Mouse (Mus musculus): ENCODE results near the gene Ugt1a9. TPM values are rescaled to one million over a fixed set of nuclear protein-coding genes. Genes with fewer than 3 reads are reported as not detected.

Gene Ugt1a9
- total RNA-seq, 2 experiments from 2014 or later: not detected

DNA sequence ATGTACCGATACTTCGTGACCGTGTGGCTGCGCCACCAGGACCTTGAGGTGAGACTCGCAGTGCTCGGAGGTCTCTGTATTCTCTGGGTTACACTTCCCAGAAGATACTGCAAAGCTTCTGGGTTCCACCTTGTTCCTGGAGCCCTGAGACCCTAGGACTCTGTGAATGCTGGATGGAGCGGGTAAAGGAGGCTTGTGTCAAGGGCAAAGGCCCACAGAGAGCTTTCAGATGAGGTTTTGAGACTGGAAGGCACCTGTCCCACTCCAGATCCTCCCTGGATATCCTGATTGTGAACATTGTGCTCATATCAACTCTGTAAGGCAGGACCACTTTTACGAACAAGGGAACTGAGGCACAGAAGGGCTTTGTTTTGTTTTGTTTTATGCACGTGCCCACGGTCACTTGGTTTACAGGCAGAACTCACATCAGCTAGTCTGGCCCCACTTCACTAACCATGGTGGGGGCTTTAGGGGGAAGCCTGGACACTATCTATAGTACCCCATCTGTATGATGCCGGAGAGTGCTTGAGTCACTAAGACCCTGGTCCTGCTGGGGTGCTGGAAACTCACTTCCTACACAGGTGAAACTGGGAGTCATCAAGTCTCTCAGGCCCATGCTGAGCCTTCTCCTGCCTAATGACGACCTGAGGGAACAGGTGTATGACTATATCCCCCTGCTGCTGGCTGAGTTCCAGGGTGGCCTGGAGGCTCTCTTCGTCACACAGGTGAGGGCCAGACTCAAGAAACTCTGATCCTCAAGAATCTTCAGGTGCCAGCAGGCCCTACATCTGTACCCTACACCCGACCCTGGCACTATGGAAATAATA, 163.0 kb downstream of the Ugt1a9 start:
- intact Hi-C loops (cut with DNase I): no loop called here
- DNase-seq: no peak

DNA sequence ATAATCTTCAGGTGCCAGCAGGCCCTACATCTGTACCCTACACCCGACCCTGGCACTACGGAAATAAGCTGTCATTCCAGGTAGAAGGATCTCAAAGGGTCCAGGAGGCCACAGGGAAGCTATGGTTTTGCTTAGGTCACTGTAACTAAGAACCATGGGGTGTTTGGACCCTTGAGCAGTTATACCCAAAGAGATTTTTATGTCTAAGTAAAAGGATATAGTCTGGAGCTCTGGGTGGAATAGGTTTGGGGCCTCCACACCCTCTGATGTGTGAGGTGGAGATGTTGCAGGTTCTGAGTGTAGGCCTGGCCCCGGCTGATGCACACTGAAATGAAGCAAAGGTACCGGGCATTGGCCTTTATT, 163.6 kb downstream of the Ugt1a9 start:
- intact Hi-C loops (cut with DNase I): no loop called here
- DNase-seq: no peak

DNA sequence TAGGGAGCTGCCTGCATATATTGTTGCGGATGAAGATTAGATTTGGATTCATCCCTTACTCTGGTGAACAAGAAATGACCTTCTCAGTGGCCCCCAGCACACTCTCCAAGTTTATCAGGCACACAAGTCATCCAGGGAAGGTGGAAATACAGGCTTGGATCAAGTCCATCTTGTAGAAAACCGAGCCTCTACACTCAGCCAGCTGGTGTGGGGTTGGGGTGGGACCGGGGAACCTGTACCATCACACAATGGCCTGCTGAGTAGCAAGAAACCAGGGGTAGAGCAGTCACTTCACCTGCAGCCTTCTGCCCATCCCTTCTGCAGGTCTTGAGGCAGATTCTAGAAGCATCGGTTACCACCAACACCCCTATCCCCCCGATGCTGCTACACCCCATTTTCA, 164.0 kb downstream of the Ugt1a9 start:
- intact Hi-C loops (cut with DNase I): no loop called here
- no peak for DNase-seq

DNA sequence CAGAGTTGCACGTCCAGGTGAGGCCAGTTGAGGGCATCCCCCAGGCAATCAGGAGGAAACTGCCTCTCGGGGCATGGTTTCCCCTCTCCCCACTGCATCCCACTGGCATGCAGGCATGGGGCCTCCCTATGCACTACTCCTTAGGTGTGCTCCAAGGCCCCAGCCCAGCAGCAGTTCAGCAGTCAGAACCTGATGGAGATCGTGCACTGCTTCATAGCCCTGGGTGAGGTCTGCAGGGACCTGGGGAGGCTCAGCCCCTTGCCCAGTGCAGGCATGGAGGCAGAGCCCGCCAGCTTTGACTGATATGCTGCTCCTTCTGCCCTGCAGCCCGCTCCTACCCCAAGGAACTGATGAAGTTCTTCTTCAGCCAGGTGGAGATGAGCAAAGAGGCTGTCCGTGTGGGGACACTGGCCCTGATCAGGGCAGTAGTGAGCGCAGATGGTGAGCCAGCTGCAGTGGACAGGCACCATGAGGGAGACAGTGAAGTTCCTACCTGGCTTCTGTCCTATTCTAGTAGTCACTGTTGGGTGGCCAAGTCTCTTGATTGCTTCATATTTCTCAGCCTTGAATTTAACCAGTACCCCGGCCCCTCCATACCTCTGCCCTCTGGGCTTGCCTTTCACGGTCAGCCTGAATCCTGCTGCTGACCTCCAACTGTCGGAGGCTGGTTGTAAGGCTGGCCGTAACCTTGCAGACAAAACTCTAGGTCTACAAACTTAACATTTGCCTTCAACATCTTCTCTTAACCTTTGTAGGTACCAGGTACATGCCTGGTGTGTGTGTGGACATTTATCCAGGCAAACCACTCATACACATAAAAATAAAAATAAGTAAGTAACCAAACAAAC, 164.7 kb downstream of the Ugt1a9 start:
- no peak for DNase-seq
- intact Hi-C loops (cut with DNase I): no loop called here

DNA sequence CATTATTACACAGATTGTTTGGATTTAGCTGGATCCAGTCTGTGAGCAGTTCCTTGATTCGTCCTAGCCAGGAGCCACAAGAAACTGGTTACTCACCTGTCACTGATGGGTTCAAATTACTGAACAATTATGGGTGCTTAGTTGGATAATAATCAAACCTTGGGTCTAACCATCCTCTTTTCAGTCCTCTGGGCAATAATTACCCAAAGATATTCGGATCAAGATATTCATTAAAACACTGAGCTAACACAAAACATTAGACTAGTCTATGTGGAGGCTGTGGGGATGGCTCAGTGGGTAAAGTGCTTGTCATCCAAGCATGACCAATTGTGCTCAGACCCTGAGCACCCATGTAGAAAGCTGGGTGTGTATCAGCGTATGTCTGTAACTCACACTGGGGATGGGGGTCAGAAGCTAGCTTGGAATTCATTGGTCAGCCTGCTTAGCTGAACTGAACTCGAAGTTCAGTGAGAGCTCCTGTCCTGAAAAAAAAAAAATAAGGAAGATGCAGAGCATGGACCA, 165.4 kb downstream of the Ugt1a9 start:
- DNase-seq: no peak
- intact Hi-C loops (cut with DNase I): no loop called here

DNA sequence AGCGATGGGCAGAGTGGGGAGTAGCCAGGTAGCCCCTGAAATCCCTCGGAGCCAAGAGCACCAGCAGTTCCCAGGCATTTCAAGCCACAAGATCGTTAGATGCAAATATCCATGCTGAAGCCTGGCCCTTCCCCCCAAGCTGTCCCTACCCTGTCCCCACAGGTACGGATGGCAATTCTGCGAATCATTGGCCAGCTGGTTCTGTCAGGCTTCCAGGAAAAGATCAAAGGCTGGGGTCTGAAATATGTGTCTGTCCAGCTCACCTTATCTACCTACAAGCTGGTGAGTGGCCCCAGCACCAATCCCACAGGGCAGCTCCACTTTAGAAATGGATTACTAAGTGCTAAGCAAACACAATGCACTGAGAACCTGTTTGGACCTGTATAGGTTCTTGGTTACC, 166.7 kb downstream of the Ugt1a9 start:
- intact Hi-C loops (cut with DNase I): no loop called here
- no peak for DNase-seq

DNA sequence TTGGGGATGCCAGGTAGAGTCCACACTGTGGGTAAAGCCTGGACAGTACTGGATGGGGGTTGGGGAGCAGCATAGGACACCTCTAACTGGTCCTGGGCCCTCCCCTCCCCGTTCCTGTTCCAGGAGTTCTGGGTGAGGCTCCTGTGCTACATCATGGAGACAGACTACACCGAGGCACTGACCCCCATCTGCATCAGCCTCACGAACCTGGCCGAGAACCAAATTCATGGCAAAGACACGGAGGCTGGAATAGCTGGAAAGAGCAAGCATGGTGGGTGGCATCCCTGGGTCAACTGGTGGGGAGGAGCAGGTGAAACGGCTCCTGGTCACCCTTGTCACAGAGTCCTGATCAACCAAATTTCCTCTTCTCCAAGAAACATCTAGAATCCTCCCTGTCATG, 168.2 kb downstream of the Ugt1a9 start:
- no peak for DNase-seq
- intact Hi-C loops (cut with DNase I): no loop called here

DNA sequence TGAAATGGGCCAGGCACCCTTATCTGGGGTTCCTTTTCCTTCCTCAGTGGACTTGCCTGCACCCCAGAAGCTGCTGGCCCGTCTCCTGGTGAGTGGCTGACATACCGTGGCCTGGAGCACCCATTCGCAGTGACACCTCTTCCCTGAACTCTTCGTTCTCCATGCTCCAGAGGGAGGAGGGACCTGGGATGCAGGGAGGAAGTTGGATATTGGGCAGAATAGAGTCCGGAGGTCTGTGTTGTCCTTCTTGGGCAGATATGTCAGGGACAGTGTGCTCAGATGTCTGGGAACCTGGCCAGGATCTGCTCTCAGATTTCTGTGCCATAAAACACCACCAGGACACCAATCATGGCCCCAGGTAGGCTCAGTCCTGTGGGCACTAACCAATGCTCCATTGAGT, 169.5 kb downstream of the Ugt1a9 start:
- intact Hi-C loops (cut with DNase I): no loop called here
- no peak for DNase-seq

DNA sequence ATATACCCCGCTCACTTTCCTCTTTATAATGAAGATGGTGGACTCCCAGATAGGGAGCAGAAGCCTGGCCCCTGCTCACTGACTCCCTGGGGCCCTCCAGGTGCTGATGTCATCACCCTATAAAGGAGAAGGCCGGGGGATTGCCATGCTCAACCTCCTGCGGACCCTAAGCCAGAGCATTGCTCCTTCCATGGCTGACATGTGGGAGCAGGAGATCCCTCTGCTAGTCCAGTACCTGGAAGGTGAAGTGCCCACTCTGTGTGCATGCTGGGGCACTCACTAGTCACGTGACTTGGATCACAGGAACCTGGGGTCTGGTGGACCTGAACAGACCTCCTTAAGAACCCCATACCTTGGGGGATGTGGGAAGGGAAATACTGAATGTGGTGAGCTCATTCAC, 170.0 kb downstream of the Ugt1a9 start:
- DNase-seq: no peak
- intact Hi-C loops (cut with DNase I): no loop called here

DNA sequence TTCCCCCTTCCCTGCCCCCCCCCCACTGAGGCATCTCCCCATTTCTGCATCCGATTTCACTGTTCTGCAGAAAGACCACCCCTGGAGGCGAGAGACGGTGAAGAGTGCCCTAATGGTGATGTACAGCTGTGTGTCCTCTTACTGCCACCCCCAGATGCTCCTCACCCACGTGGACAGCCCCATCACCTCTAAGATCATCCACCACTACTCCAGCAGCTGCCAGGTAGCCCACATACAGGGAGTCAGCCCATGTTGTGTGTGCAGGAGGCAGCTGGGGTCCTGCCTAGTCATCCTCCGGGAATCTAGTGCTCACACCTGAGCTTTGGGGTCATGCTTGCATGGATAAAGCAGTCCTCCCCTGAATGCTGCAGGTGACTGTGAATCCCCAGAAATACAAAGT, 173.3 kb downstream of the Ugt1a9 start:
- intact Hi-C loops (cut with DNase I): no loop called here
- DNase-seq: no peak

DNA sequence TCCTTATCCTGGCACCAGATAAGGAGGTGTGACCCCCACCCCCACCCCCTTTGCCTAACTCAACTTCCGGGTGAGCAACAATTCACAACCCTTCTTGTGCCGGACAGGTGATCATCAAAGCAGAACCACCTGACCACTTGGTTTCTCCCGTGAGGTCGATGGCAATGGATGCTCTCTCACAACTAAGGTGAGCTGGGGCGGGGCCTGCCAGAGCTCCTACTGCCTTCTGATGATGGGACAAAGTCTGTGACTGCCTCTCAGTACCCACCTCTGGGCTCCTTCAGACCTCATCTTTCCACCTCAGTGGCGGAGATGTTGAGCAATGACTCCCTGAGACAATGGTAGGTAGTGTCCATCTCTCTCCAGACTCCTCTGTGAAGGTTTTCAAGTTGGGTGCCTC, 175.3 kb downstream of the Ugt1a9 start:
- no peak for DNase-seq
- intact Hi-C loops (cut with DNase I): no loop called here

DNA sequence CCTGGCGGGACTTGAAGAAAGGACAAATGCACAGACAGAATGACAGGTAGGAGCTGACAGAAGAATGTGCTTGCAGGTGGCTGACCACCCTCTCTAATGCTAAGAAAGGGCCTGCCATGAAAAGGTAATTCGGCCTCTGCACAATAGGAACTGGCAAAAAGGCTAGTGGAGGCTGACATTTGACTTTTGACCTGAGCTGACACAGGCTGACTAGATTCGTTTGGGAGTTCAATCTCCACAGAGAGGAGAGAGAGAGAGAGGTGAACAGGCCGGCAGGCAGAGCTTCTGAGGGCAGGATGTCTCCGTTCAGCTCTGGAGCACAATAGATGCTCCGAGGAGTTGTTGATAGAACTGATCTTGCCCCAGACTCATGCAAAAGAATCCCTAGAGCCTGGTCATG, 175.8 kb downstream of the Ugt1a9 start:
- intact Hi-C loops (cut with DNase I): no loop called here
- DNase-seq: no peak

DNA sequence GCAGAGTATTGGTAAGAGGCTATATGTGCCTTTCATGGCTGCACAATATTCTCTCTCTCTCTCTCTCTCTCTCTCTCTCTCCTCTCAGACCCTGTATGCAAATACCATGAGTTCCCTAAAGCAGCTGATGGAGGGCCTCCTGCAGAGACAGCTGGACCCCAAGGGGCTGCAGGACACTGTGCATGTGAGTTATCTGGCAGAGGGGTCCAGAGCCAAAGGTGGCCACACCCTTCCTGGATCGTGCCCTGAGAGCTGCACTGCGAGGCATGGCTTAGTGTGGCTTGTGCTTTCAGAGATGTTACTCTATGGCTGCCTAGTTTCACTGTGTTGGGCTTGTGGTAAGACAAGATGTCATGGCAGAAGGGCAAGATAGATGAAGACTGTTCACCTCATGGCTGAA, 177.1 kb downstream of the Ugt1a9 start:
- DNase-seq: no peak
- intact Hi-C loops (cut with DNase I): no loop called here

DNA sequence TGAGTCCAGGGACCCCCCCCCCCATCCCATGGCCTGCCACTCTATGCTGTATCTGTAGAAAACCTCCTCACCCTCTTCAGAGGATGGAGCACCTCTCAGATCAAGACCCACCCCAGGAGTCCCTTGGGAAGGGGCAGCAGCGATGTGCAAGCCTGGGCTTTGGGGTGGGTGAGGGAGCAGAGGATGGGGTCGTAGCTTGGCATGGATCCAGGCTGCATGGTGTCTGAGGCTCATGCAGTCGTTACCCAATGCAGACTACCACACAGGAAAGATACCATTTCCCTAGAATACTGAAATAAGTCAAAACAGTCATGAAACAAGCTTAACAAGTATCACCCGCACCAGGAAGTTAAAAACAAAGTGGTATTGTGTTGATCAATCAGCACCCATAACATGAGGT, 178.1 kb downstream of the Ugt1a9 start:
- no peak for DNase-seq
- intact Hi-C loops (cut with DNase I): no loop called here

DNA sequence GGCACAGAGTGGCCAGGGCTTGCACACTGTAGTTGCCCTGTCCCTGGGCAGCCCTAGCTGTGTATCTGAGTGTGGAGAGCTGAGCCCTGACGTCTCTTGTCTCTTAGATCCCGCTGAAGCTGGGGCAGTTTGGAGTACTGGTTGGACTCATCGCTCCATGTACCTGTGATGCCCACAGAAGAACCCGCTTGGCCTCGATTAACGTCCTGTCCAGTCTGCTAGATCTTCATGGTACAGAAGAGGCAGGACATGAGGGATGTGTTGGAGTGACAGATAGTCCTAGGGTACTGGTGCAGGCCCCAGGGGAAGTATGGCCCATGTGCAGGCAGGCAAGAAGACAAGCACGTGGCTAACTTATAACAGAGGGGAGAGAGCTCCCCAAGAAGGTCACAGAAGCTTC, 179.0 kb downstream of the Ugt1a9 start:
- no peak for DNase-seq
- intact Hi-C loops (cut with DNase I): no loop called here

DNA sequence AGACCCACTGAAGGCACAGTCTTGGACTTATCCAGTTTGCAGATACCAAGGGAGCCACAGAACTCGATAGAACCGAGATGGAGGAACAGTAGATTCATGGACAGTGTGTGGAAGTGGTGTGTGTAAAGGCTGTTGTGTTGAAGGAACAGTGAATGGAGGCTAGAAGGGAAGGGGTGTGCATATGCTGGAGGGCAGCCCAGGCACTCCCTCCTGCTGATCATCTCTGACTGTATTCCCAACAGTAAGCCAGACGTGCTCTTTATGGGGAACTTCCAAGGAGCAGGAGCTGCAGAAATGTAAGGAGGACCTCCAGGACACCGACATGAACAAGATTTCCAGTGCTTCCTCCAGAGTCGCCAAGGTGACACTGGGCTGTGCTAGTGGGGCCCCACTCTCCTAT, 179.4 kb downstream of the Ugt1a9 start:
- DNase-seq: no peak
- intact Hi-C loops (cut with DNase I): no loop called here

DNA sequence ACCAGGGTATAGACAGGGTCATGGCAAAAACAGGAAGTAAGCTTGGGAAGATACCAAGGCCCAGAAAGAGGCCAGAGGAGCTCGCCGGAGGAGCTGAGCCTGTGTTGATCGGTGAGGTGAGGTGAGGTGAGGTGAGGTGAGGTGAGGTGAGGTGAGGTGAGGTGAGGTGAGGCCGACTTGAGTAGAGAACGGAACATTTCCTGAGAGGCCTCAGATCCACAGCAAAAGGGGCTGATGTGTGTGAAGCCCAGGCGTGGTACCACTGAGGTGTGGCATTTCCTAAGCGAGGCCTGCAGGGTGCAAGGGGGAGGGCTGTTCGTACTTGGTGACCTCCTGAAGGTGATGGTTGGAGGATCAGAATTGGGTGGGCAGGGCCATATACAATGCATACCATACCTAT, 182.5 kb downstream of the Ugt1a9 start:
- DNase-seq: no peak
- intact Hi-C loops (cut with DNase I): no loop called here

DNA sequence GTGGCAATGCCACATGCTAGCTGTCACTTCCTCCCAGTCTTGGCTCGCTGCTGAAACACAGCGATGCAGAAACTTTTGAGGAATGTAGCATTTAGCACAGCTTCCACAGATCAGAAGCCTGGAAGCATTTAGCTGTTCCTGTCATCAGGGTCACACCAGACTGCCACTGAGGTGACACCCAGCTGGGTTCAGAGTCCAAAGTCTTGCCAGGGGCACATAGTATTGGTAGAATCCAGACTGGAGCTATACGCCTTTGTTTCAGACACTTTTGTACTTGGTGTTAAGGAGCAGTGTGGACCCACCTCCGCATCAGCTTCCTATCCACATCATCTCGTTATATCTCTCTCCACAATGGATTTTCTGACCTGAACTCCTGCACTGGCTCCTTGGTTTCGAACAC, 182.9 kb downstream of the Ugt1a9 start:
- DNase-seq: no peak
- intact Hi-C loops (cut with DNase I): no loop called here

DNA sequence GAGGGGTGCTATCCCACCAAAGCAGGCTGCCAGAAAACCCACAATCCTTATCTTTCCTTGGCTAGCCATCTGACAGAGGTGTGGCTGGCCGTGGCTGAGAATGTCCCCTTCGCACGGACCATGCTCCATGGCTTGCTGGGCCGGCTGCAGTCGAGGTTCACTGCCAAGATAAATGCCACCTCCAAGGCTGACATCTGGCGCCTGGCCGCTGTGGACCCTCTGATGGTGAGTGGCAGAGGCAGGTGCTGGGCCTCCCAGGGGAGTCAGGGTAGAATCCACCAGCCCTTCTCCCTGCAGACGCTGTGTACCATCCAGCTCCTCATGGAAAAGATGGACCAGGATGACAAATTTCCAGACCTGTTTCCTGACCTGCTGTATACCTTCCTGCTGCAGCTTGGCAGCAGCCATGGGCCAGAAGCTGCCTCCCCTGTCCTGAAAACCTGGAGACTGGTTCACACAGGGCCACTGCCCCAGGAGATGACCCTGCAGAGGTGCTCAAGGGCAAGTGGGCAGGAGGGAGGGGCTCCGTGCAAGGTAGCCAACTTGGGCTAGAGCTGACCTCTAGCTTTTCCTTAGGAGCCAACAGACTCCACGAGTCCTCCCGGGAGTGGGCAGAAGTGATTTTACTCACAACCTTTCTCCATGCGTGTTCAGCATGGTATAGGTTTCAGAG, 184.3 kb downstream of the Ugt1a9 start:
- intact Hi-C loops (cut with DNase I): no loop called here
- no peak for DNase-seq

DNA sequence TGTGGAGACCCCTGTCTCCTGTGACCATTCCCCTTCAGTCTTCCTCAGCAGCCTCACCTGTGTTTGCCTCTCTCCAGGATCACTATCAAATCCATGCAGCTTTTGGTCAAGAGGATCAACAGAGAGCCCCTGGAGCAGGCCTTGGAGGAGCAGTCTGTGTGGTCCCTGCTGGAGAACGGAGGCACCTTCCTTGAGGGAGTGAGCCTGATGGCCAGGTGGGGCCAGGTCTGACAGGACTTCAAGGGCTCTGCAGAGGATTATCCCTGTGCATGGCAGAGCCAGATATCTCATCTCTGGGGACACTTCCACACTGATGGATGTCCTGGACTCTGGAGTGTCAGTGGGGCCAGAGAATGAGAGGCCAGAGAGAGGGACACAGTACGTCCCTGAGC, 184.9 kb downstream of the Ugt1a9 start:
- no peak for DNase-seq
- intact Hi-C loops (cut with DNase I): no loop called here

DNA sequence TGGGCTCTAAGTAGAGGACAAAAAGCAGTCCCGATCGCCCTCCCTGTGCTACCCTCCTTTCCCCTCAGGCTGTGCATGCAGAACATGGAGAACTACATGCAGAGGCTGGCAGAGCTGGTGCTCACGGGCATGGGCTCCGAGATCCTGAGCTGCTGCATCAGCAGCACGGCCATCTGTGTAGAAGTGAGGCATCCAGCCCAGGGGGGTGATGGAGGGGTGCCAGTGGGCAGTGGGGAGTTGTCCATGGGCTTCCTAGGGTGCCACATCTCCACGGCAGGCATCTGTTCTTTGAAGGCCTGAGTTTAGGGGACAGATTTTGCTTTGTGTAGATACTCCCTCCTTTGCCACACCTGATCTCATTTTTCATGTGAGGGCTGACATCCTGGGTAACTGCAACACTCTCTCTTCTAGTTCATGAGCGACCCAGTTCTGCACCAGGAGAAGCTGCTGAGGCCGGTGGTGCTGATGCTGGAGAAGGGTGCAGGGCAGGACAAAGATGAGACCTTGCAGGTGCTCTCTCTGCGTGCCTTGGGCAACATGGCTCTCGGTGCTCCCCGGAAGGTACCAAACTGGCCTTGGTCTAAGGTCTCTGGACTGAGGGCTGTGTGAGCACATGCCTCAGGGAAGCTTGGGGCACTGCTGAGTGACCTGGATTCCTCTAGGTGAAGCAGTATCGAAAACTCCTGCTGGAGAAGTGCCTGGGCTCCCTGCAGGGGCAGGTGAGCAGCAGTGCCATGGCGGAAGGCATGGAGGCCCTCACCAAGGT, 185.6 kb downstream of the Ugt1a9 start:
- DNase-seq: no peak
- intact Hi-C loops (cut with DNase I): no loop called here

Measured in heart, postnatal 36 days (tissue).